Mouse (Mus musculus): ENCODE results near the gene Tex21.

Gene Tex21

DNA sequence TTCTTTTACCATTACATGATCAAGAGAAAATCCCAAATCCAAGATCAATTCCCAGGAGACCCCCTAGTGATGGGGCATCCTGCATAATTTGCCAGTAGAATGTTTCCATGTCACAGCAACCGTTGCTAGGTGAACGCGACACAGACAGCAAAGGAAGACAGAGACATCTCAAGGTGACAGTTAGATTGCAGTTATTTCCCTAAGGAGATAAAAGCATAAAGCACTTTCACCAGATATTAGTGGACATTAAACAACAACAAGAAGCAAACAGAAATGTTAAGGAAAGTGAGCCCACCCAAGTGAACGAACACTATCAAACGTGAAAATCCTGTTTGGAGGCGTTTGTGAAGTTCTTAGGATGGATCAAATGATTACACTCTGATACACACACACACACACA lies at the start of gene Tex21:
TSS of gene Tex21 (minus strand) at position 101 of the 400 bp plus-strand sequence.
- DNase-seq (ENCODE audit: low read depth): no peak

- DNase-seq (ENCODE audit: low read depth): peak; percentile 43
These were observed 46.6 kb upstream of the Tex21 start for GRCm38 (mm10) chr12:76293192-76293591.

GRCm38 (mm10) chr12:76290271-76290670 lies 43.7 kb upstream of the Tex21 start:
- DNase-seq (ENCODE audit: low read depth): peak; percentile 33

DNA sequence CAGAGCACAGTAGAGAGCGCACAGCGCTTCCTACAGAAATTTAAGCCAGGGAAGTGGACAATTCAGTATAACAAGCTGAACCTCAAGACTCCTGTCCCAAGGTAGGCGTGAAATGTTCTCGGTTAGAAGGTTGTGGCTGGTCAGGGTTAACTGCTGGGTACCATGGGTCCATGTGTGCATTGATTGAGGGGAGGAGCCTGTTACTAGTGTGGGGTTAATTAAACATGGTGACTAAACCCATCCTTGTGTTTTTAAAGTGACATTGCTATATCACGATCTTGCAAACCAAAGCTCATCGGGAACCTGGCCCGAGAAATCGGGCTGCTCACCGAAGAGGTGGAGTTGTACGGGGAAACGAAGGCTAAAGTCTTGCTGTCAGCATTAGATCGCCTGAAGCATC lies 42.9 kb upstream of the Tex21 start:
- DNase-seq (ENCODE audit: low read depth): no peak

DNA sequence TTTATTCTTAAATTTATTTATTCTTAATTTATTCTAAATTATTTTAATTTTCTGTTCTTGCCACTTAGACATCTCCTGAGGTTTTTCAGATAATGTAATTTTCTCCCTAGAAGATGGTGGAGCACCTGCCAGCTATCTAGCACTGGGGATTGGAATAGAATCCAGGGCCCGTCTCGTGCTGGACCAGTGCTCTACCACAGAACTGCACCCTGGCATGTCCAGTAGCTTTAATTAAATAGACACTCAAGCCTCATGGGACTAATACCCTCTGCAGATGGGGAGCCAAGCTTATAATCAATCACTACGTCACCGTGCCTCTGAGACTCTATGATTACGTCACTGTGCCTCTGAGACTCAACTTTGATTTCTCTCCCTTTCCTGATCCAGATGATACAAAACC lies 41.9 kb upstream of the Tex21 start:
- DNase-seq (ENCODE audit: low read depth): no peak

GRCm38 (mm10) chr12:76287986-76288385 lies 41.4 kb upstream of the Tex21 start:
- DNase-seq (ENCODE audit: low read depth): no peak

GRCm38 (mm10) chr12:76285418-76285817 lies 38.9 kb upstream of the Tex21 start:
- DNase-seq (ENCODE audit: low read depth): no peak

- DNase-seq (ENCODE audit: low read depth): no peak
These were observed 36.1 kb upstream of the Tex21 start for GRCm38 (mm10) chr12:76282532-76283173.

DNA sequence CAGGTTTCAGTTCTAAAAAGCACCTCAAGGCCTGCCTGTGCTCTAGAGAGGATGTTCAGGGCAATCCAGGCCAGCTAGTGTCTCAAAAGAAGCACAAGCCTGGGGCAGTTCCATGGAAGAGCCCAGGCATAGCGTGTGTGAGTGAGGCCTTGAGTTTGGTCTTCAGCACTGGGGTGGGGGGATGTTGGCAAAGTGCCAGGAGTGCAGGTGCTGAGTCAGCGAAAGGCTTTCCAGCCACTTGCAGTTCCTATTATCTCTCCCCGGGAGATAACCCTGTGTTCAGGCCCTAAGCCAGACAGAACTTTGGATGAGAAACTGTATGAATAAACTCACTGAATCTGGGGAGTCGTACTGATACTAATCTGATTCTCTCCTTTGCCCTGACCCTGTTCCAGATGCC lies 35.6 kb upstream of the Tex21 start:
- no peak for DNase-seq (ENCODE audit: low read depth)

- no peak for DNase-seq (ENCODE audit: low read depth)
These were observed 34.6 kb upstream of the Tex21 start for GRCm38 (mm10) chr12:76281111-76281660.

DNA sequence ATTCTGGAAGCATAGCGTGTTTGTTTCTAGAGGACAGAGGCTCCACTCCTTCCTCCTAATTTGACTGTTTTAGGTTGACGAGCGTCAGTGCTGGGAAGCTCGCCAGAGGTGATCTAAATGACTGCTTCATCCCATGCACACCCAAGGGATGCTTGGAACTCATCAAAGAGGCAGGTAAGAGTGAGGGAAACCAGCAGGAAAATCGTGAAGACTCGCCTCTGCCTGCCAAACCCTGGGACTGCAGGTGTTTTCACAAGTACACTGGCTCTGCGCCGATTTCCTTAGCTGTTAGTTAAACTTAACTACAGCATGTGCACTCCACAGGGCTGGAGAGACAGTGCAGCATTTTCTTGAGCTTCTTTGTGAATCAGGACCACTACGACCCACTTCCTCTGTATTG lies 34.0 kb upstream of the Tex21 start:
- no peak for DNase-seq (ENCODE audit: low read depth)

- DNase-seq (ENCODE audit: low read depth): no peak
These were observed 31.7 kb upstream of the Tex21 start for GRCm38 (mm10) chr12:76278209-76278608.

GRCm38 (mm10) chr12:76272610-76273524 lies 26.3 kb upstream of the Tex21 start:
- no peak for DNase-seq (ENCODE audit: low read depth)

GRCm38 (mm10) chr12:76271516-76271915 lies 25.0 kb upstream of the Tex21 start:
- no peak for DNase-seq (ENCODE audit: low read depth)

DNA sequence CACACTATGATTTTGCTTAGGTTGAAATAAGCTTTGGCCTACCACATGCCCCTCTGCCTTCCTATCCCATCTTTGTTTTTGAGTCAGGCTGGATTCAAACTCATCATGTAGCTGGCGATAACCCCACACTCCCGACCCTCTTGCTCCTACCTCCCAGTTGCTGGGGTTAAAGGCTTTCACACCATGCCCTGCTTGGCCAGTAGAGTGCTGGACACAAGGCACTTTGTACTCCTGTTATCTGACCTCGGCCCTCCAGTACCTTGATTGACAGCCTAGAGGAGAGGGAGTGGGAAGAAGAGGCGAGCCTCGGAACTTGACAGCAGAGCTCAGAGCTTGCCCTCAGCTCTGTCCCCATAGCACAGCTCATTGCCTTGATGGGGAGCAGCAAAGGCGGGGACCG lies 22.6 kb upstream of the Tex21 start:
- no peak for DNase-seq (ENCODE audit: low read depth)

- no peak for DNase-seq (ENCODE audit: low read depth)
These were observed 22.1 kb upstream of the Tex21 start for GRCm38 (mm10) chr12:76268686-76269085.

- peak; percentile 76 for DNase-seq (ENCODE audit: low read depth)
These were observed 20.3 kb upstream of the Tex21 start for GRCm38 (mm10) chr12:76266875-76267274.

DNA sequence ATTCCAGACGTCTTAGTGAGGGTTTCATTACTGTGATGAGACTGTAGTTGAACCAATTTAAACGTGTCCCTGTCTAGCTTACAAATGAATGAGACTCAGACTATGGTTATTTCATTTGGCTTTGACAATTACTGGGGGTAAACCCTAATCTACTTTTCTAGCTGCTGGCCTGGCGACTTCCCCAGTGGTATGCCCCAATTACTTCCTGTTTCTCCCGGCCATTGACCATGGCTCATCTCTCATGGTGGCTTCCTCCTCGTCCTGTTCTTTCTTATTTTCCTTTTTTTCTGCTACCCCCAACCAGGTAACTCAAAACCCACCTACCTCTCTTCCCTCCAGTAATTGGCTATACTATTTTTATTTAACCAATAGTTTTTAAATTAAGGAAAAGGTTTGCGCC lies 18.5 kb upstream of the Tex21 start:
- DNase-seq (ENCODE audit: low read depth): no peak

DNA sequence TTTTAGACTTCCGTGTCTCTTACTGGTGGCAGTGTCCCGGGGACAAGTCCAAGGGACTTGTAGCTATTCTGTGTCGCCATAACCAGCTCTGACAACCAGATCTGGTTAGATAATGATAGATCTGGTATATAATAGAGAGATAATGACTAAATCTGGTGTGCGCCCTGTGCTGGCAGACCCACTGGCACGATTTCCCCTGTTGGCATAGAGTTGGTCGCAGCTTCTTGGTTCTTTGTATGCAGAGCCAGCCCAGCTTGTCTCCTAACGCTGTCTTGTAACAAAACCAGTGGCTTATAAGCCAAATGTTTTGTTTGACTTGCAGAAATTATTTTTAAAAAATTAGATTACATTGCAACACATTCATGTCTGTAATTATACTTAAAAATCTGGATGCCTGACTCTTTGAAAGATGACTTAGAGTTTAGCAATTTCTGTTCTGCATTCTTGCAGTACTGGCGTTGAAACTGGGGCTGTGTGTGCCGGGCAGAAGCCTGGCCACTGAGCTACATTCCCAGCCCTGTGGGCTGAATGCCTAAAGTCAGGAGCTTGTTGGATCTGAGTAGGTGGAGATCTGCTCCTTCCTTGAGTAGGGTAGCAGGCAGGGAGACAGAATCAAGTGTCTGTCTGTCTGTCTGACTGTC lies 17.9 kb upstream of the Tex21 start:
- DNase-seq (ENCODE audit: low read depth): no peak

DNA sequence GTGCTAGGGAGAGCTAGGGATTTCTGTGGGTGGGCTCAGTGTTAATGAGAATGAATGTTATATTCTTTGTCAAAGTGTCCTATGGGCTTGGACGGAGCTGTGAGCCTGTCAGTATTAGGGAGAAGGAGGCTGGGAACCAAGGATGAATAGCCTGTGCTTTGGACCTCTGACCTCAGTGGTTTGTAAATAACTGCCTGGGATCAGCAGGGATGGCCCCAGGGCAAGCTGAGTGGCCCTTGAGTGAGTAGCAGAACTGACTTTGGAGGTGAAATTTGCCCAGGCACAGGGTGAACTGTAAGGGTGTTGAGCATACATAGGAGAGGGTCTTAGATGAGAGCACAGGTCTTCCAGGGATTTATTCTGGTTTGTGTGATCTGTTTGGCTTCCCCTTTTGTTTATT lies 17.3 kb upstream of the Tex21 start:
- no peak for DNase-seq (ENCODE audit: low read depth)

GRCm38 (mm10) chr12:76262918-76263317 lies 16.4 kb upstream of the Tex21 start:
- DNase-seq (ENCODE audit: low read depth): no peak

DNA sequence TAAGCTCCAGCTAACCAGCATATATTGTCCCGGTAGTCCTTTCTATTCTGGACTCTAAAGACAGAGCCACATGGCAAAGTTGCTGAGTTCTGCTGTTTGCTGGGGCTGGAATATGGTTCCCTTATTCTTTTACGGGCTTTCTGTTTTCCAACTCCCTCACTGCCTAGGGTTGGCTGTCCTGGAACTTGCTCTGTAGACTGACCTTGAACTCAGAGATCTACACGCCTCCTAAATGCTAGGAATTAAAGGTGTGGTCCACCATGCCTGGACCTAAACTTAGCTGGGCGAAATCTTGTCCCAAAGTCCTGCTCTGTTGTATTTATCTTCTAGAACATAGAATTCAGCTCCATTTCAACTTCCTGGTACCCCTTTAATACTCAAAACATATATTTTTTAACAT lies 15.0 kb upstream of the Tex21 start:
- DNase-seq (ENCODE audit: low read depth): no peak

GRCm38 (mm10) chr12:76260673-76261072 lies 14.1 kb upstream of the Tex21 start:
- DNase-seq (ENCODE audit: low read depth): no peak

All from naive thymus-derived CD4-positive, alpha-beta T cell, adult 2 months (primary cell).